In the genomic region with DNA sequence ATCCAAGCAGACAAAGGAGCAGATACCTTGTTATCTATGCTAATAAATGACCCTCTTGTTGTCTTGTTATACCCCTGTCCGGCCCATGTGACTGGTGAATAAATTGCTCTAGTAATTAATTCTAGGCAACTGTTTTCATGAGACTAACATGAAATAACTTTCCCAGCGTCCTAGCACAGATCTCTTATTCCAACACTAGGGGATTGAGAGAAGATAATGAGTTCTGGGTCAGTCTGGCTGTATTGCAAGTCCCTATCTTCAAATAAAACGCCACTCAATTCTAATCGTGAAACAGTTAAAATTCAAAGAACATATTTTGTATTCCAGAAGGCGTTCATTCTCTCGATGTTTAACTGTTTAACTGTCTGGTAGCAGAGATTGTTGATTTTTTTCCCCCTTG, we compare ENCODE assay signal across 8 mouse cellular contexts. TPM values are rescaled to one million over a fixed set of nuclear protein-coding genes. Genes with fewer than 3 reads are reported as not detected.
A peak's percentile ranks its signal among the peaks of the same experiment; 100 is the strongest.
DNase-seq lines count a peak whose midpoint lies in the region; ATAC-seq lines count a peak whose summit lies in the region.

No protein-coding gene starts in this region.

- no peaks in the 10 kb centered on the region for H3K9me3 ChIP-seq in kidney, embryonic 15.5 days (replicated peaks)
- H3K9me3 ChIP-seq in embryonic facial prominence, embryonic 10.5 days = no peaks in the 10 kb centered on the region
- no peaks in the 10 kb centered on the region for H3K9me3 ChIP-seq in hindbrain, embryonic 15.5 days
- H3K9me3 ChIP-seq in midbrain, embryonic 15.5 days = no peaks in the 10 kb centered on the region

- DNase-seq in kidney, adult 18-20 months = no peak
- DNase-seq in embryonic facial prominence, embryonic 10.5 days (ENCODE audit: low spot score) = no peak
- DNase-seq in adrenal gland, postnatal 14 days = no peak
- no peak for DNase-seq in left cerebral cortex, postnatal 10 days (ENCODE audit: extremely low spot score in 1 of 2, low spot score in 2 of 2)

- H3K4me1 ChIP-seq in kidney, embryonic 15.5 days = peaks cover 10% of the 10 kb centered on the region; the same call in 1 of the 2 replicates
- peaks cover 21% of the 10 kb centered on the region for H3K4me1 ChIP-seq in embryonic facial prominence, embryonic 10.5 days
- H3K4me1 ChIP-seq in hindbrain, embryonic 15.5 days (replicated peaks) = peaks cover 16% of the 10 kb centered on the region
- H3K4me1 ChIP-seq in midbrain, embryonic 15.5 days = peaks cover 13% of the 10 kb centered on the region

- intact Hi-C loops in left cerebral cortex, postnatal 10 days (cut with DNase I) = no loop called here

- peak overlapping the region; percentile 76; the same call in 1 of the 2 replicates for H3K9ac ChIP-seq in kidney, embryonic 15.5 days
- H3K9ac ChIP-seq in hindbrain, embryonic 15.5 days = peak overlapping the region; percentile 78
- H3K9ac ChIP-seq in midbrain, embryonic 15.5 days = peak overlapping the region; percentile 92; the same call in 1 of the 2 replicates

- H3K27ac ChIP-seq in kidney, embryonic 15.5 days = no peak overlapping the region
- H3K27ac ChIP-seq in embryonic facial prominence, embryonic 10.5 days (replicated peaks) = 0 out of 2 replicates have a peak overlapping the region, but pooled peaks have one; percentile 98
- H3K27ac ChIP-seq in hindbrain, embryonic 15.5 days (replicated peaks) = peak overlapping the region; percentile 98
- peak overlapping the region; percentile 99 for H3K27ac ChIP-seq in midbrain, embryonic 15.5 days

- no peaks in the 10 kb centered on the region for H3K27me3 ChIP-seq in kidney, embryonic 15.5 days
- H3K27me3 ChIP-seq in embryonic facial prominence, embryonic 10.5 days (replicated peaks; ENCODE audit: low read depth, poor library complexity, severe bottlenecking) = no peaks in the 10 kb centered on the region
- H3K27me3 ChIP-seq in hindbrain, embryonic 15.5 days = no peaks in the 10 kb centered on the region
- no peaks in the 10 kb centered on the region for H3K27me3 ChIP-seq in midbrain, embryonic 15.5 days (replicated peaks)

- no peak for ATAC-seq in kidney, embryonic 15.5 days (replicated peaks; ENCODE audit: low FRiP score)
- ATAC-seq in hindbrain, embryonic 15.5 days (ENCODE audit: low FRiP score, low read depth) = no peak
- ATAC-seq in midbrain, embryonic 15.5 days (replicated peaks) = 0 out of 2 replicates have a peak, but pooled peaks have one; percentile 22
- no peak for ATAC-seq in granulocyte monocyte progenitor cell, adult 5-6 weeks (replicated peaks; ENCODE audit: poor library complexity, severe bottlenecking)

- no peaks in the 10 kb centered on the region for H3K36me3 ChIP-seq in kidney, embryonic 15.5 days
- H3K36me3 ChIP-seq in embryonic facial prominence, embryonic 10.5 days (replicated peaks) = no peaks in the 10 kb centered on the region; the same call in 1 of the 2 replicates
- no peaks in the 10 kb centered on the region for H3K36me3 ChIP-seq in hindbrain, embryonic 15.5 days
- H3K36me3 ChIP-seq in midbrain, embryonic 15.5 days (replicated peaks) = no peaks in the 10 kb centered on the region

- 53% methylated on average over 6 of the region's 6 CpGs for whole genome bisulfite sequencing in kidney, embryonic 15.5 days
- 62% methylated on average over 6 of the region's 6 CpGs for WGBS in embryonic facial prominence, embryonic 10.5 days
- WGBS in hindbrain, embryonic 15.5 days = 40% methylated on average over 6 of the region's 6 CpGs
- 39% methylated on average over 6 of the region's 6 CpGs for WGBS in midbrain, embryonic 15.5 days

- H3K4me3 ChIP-seq in kidney, embryonic 15.5 days (replicated peaks) = peak overlapping the region; percentile 74
- H3K4me3 ChIP-seq in embryonic facial prominence, embryonic 10.5 days = peak overlapping the region; percentile 80
- H3K4me3 ChIP-seq in hindbrain, embryonic 15.5 days = peak overlapping the region; percentile 68
- peak overlapping the region; percentile 86 for H3K4me3 ChIP-seq in midbrain, embryonic 15.5 days

- H3K4me2 ChIP-seq in kidney, embryonic 15.5 days = peak overlapping the region; percentile 60
- peak overlapping the region; percentile 65 for H3K4me2 ChIP-seq in hindbrain, embryonic 15.5 days
- H3K4me2 ChIP-seq in midbrain, embryonic 15.5 days = peak overlapping the region; percentile 65

RNA-seq across cellular contexts. Expression of gene Atg4c, which starts 0.5 kb away (rescaled TPM):
- 13.4 and 14.1 TPM in 2 replicates for polyA plus RNA-seq in kidney, embryonic 15.5 days (2015; fragmentation: Nextera tagmentation; extraction: Ambion mirVana)
- polyA plus RNA-seq in embryonic facial prominence, embryonic 10.5 days (2016; fragmentation: Nextera tagmentation; extraction: Ambion mirVana) = 12.7 and 15.0 TPM in 2 replicates
- polyA plus RNA-seq in hindbrain, embryonic 15.5 days (2015; fragmentation: Nextera tagmentation; extraction: Ambion mirVana) = 17.3 and 18.6 TPM in 2 replicates
- polyA plus RNA-seq in midbrain, embryonic 15.5 days (2015; fragmentation: Nextera tagmentation; extraction: Ambion mirVana) = 15.9 and 21.1 TPM in 2 replicates
- total RNA-seq in adrenal gland, postnatal 14 days (2021) = 13.8 and 14.0 TPM in 2 replicates
- 8.8 and 14.7 TPM in 2 replicates for total RNA-seq in granulocyte monocyte progenitor cell, adult 5-6 weeks (2014; fragmentation: Nextera tagmentation)
- total RNA-seq in granulocyte monocyte progenitor cell, adult 5-6 weeks (2017) = 7.4 and 15.0 TPM in 2 replicates
- total RNA-seq in left cerebral cortex, postnatal 10 days (2021) = 10 to 100 TPM; 25.3 to 29.3 TPM
